Mouse (Mus musculus) kidney, embryonic 14.5 days (tissue): ENCODE measurements around the gene Lactb. TPM values are rescaled to one million over a fixed set of nuclear protein-coding genes. Genes with fewer than 3 reads are reported as not detected.

Source experiments
- ATAC-seq: fragments of 200-750 bp; cut with Nextera tagmentation; 2 replicates; pipeline ENCODE4 v1.8.0; 2017; ENCODE audit warnings: moderate number of reproducible peaks, mild to moderate bottlenecking, moderate TSS enrichment, moderate library complexity; ENCODE audit not compliant: low FRiP score, low TSS enrichment
- H3K27ac ChIP-seq: fragments of 300-500 bp; sonication (generic); 2 replicates; pipeline ENCODE4 v1.5.1; 2014; ENCODE audit warnings: low read depth, mild to moderate bottlenecking, low read length, moderate library complexity, mixed read lengths
- H3K27me3 ChIP-seq: fragments of 300-500 bp; sonication (generic); 2 replicates; pipeline ENCODE4 v1.6.1; 2014; ENCODE audit warnings: mild to moderate bottlenecking, low read length; ENCODE audit not compliant: control insufficient read depth, insufficient read depth
- H3K36me3 ChIP-seq: fragments of 300-500 bp; sonication (generic); 2 replicates; pipeline ENCODE4 v1.6.1; 2014; ENCODE audit warnings: low read length, mixed read lengths; ENCODE audit not compliant: control insufficient read depth, insufficient read depth
- H3K4me1 ChIP-seq: fragments of 300-500 bp; sonication (generic); 2 replicates; pipeline ENCODE4 v1.6.1; 2014; ENCODE audit warnings: low read length, mixed read lengths; ENCODE audit not compliant: control insufficient read depth, insufficient read depth
- H3K4me2 ChIP-seq: fragments of 300-500 bp; sonication (generic); replicated peaks from 2 replicates; pipeline ENCODE4 v1.6.1; 2014; ENCODE audit warnings: low read depth, mild to moderate bottlenecking, low read length
- H3K4me3 ChIP-seq: fragments of 300-500 bp; sonication (generic); 2 replicates; pipeline ENCODE4 v1.5.1; 2014; ENCODE audit warnings: mild to moderate bottlenecking, low read length
- H3K9ac ChIP-seq: fragments of 300-500 bp; sonication (generic); 2 replicates; pipeline ENCODE4 v1.6.1; 2014; ENCODE audit warnings: low read depth, mild to moderate bottlenecking, low read length, moderate library complexity
- H3K9me3 ChIP-seq: fragments of 300-500 bp; sonication (generic); 2 replicates; pipeline ENCODE4 v1.6.1; 2016; ENCODE audit warnings: low read length; ENCODE audit not compliant: control insufficient read depth
- WGBS: fragments of 180-500 bp; shearing (Covaris S2); extraction: QIAGEN DNeasy Blood & Tissue Kit; methylation state at CpG from one replicate; pipeline ENCODE4 v1.1.7; 2014; 5-methylcytosine and 5-hydroxymethylcytosine counted together
- polyA plus RNA-seq: library from polyadenylated mRNA; unstranded; fragments of >200 nt; fragmentation: Nextera tagmentation; extraction: Ambion mirVana; gene quantifications from 2 replicates; pipeline ENCODE4 v1.2.1, GENCODE M21; 2014

Lactb gene
- polyA plus RNA-seq: 20.6 and 23.4 TPM in 2 replicates

DNA sequence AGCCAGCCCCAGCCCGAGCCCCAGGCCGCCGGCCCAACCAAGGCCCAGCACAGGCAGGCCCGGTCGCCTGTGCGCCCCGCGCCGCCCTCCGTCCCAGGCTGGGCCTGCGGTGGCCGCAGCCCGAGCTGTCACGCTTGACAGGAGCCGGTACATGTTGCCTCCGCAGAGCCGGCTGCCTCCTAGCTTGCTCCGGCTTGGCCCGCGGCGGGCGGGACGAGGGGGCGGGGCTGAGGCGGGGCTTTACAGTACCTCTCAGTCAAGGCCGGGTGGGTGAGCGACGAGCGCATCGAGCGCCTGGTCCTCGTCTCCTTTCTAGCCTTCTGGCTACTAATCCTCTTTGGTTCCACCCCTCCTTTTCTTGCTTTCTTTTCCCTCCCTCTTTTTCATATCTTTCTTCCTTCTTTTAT, at the start of gene Lactb:
Lactb (minus strand) TSS at position 246 of the 407 bp plus-strand sequence.
- Histone ChIP-seq H3K9me3 (no peaks in the 10 kb centered on the region), H3K9ac (peak within 1 kb of the TSS; percentile 82), H3K4me2 (peak within 1 kb of the TSS; percentile 58), H3K36me3 (peaks cover 9% of the 10 kb centered on the region), H3K4me3 (peak within 1 kb of the TSS; percentile 78), H3K27ac (peak within 1 kb of the TSS; percentile 91), H3K27me3 (no peaks in the 10 kb centered on the region), H3K4me1 (no peaks in the 10 kb centered on the region)
- ATAC-seq: peak; percentile 95
- WGBS: 1% methylated on average over 30 of the region's 32 CpGs

DNA sequence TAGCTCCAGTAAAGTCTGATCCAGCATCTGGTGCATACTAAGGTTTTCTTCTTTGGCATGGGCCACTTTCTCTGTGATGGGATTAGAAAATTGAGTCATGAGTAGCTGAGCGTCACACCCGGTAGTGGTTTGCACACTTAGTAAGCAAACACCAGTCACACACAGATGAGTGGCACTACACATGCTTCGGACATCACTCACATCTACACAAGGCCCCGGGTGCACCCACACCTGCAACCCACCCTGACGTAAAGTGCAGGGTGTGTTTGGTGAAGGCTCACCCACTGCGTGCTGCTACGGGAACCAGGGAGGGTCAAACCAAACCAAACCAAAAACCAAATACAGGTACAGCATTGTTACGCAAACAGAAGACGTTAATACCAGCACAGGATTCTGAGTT, 48.1 kb upstream of the Lactb start:
- Histone ChIP-seq H3K9me3 (no peaks in the 10 kb centered on the region), H3K27me3 (no peaks in the 10 kb centered on the region), H3K9ac (no peak overlapping the region), H3K27ac (no peak overlapping the region), H3K4me2 (no peak overlapping the region), H3K4me3 (no peak overlapping the region), H3K36me3 (peaks cover 69% of the 10 kb centered on the region), H3K4me1 (no peaks in the 10 kb centered on the region)
- WGBS: 96% methylated on average over 9 of the region's 9 CpGs
- ATAC-seq: no peak

DNA sequence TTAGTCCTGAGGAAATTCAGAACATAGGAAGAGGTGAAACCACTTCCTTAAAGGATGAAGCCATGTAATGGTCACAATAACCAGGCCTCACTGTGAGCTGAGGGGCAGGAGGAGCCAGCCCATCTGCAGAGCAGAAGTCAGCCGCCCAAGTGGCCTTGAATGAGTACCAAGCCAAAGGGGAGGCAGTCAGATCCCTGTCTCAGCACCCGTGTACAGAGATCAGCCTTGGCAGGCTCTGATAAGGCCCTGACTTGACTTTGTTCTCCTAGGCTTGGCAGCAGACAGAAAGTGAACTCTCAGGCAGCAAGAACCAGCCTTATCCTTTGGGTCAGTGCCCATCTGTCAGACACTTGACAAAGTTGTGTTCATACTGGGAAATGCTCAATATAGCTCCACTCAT, 44.8 kb upstream of the Lactb start:
- Histone ChIP-seq H3K4me3 (no peak overlapping the region), H3K27ac (no peak overlapping the region), H3K4me1 (no peaks in the 10 kb centered on the region; the same call in 1 of the 2 replicates), H3K9me3 (no peaks in the 10 kb centered on the region), H3K4me2 (no peak overlapping the region), H3K27me3 (no peaks in the 10 kb centered on the region), H3K36me3 (peaks cover 39% of the 10 kb centered on the region), H3K9ac (no peak overlapping the region)
- 78% methylated on average over 2 of the region's 2 CpGs for WGBS
- no peak for ATAC-seq

DNA sequence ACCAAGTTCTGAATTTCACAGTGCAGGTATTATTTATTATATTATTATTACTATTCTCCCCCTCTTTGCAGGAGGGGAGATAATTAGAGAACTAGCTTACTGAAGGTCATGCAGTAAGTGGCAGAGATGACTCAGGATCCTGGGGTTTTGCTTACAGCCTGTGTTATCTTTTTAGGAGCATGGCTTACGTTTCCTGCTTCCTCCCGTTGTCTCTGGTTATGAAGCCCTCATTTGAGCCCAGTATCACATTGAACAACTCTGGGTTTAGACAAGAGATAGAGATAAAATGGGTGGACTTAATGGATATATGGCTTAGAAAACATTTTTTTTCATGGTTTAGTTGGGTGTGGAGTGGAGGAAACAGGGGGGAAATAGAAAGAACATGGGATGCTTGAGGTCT, 38.2 kb upstream of the Lactb start:
- Histone ChIP-seq H3K4me1 (peaks cover 8% of the 10 kb centered on the region; the same call in 1 of the 2 replicates), H3K36me3 (no peaks in the 10 kb centered on the region), H3K27ac (no peak overlapping the region), H3K27me3 (no peaks in the 10 kb centered on the region), H3K9me3 (no peaks in the 10 kb centered on the region), H3K9ac (no peak overlapping the region), H3K4me3 (no peak overlapping the region), H3K4me2 (no peak overlapping the region)
- WGBS: 28% methylated on average over 2 of the region's 2 CpGs
- ATAC-seq: no peak

- ATAC-seq: peak; percentile 62; the same call in 1 of the 2 replicates
- Histone ChIP-seq H3K27ac (0 out of 2 replicates have a peak overlapping the region, but pooled peaks have one; percentile 11), H3K9me3 (no peaks in the 10 kb centered on the region), H3K4me3 (no peak overlapping the region), H3K36me3 (no peaks in the 10 kb centered on the region), H3K27me3 (no peaks in the 10 kb centered on the region), H3K4me1 (peaks cover 9% of the 10 kb centered on the region; the same call in 1 of the 2 replicates), H3K9ac (no peak overlapping the region), H3K4me2 (no peak overlapping the region)
- 28% methylated on average over 3 of the region's 3 CpGs for WGBS
These were observed 37.2 kb upstream of the Lactb start for GRCm38 (mm10) chr9:67012470-67012869.

DNA sequence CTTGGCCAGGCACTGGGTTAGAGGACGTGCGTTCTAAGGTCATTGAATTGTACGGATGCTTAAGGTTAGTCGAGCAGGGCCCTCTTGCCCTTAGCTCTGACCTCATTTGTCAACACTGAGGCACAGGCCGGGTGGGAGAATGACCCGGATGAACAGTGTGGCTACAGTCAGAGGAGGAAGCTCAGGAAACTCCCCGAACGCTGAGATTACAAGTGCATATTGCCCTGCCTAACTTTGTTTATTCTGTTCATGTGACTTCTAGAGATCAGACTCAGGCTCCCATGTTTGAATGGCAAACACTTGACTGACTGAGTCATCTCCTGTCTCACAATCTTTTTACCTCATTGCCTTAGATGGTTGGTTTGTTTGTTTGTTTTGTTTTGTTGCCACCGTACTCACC, 36.2 kb upstream of the Lactb start:
- Histone ChIP-seq H3K4me1 (0 out of 2 replicates have a peak, but pooled peaks cover 9% of the 10 kb centered on the region), H3K9ac (no peak overlapping the region), H3K36me3 (no peaks in the 10 kb centered on the region), H3K4me3 (no peak overlapping the region), H3K9me3 (no peaks in the 10 kb centered on the region), H3K27me3 (no peaks in the 10 kb centered on the region), H3K27ac (no peak overlapping the region), H3K4me2 (no peak overlapping the region)
- 52% methylated on average over 9 of the region's 9 CpGs for WGBS
- ATAC-seq: no peak

- no peaks in the 10 kb centered on the region for H3K27me3 ChIP-seq
- no peaks in the 10 kb centered on the region for H3K9me3 ChIP-seq
- no peak overlapping the region for H3K27ac ChIP-seq
- 0 out of 2 replicates have a peak, but pooled peaks cover 9% of the 10 kb centered on the region for H3K4me1 ChIP-seq
- no peaks in the 10 kb centered on the region for H3K36me3 ChIP-seq
- no peak for ATAC-seq
- no peak overlapping the region for H3K4me3 ChIP-seq
- H3K9ac ChIP-seq: no peak overlapping the region
- 16% methylated on average over 11 of the region's 11 CpGs for WGBS
- H3K4me2 ChIP-seq: no peak overlapping the region
These were observed 33.5 kb upstream of the Lactb start for GRCm38 (mm10) chr9:67008781-67009180.

DNA sequence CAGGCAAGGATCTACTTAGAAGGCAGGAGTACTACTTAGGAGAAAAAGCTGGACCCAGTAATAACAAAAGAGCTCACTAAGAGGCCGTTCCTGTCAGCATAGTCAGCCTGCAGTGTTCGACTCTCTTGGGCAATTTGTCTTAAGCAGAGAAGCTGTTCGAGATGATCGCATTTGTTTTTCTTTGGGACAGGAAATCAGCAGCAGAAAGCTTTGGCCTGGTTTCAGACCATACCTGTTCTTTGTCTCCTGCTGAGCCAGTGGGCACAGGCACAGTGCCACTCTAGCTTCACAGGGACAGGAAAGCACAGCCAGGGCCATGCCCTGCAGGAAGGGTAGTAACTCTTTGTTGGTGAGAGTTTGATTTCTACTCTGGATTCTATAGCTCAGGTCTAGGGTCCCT, 31.1 kb upstream of the Lactb start:
- Histone ChIP-seq H3K4me1 (0 out of 2 replicates have a peak, but pooled peaks cover 4% of the 10 kb centered on the region), H3K27ac (no peak overlapping the region), H3K4me2 (no peak overlapping the region), H3K36me3 (no peaks in the 10 kb centered on the region), H3K9ac (no peak overlapping the region), H3K9me3 (no peaks in the 10 kb centered on the region), H3K27me3 (no peaks in the 10 kb centered on the region), H3K4me3 (no peak overlapping the region)
- ATAC-seq: no peak
- 61% methylated on average over 4 of the region's 4 CpGs for WGBS

- 86% methylated on average over 11 of the region's 11 CpGs for WGBS
- ATAC-seq: no peak
These were observed 30.0 kb upstream of the Lactb start for GRCm38 (mm10) chr9:67005161-67005742.

More at GRCm38 (mm10) chr9:67005161-67005742, 30.0 kb upstream of the Lactb start:
- Histone ChIP-seq H3K4me3 (no peak overlapping the region), H3K9me3 (no peaks in the 10 kb centered on the region), H3K36me3 (no peaks in the 10 kb centered on the region), H3K4me1 (0 out of 2 replicates have a peak, but pooled peaks cover 4% of the 10 kb centered on the region), H3K4me2 (no peak overlapping the region), H3K27me3 (no peaks in the 10 kb centered on the region), H3K27ac (no peak overlapping the region), H3K9ac (no peak overlapping the region)
